In genomic region chr4:149255277-149256270, GRCm38 (mm10) we compare ENCODE assay signal across 9 mouse cellular contexts. TPM values are rescaled to one million over a fixed set of nuclear protein-coding genes. Genes with fewer than 3 reads are reported as not detected.
DNase-seq lines count a peak whose midpoint lies in the region; ATAC-seq lines count a peak whose summit lies in the region.
"Had no signal": no experiment of that assay in that cellular context is flagged by ENCODE, and none has a peak within 500 bp of the region (broad histone marks: within the 10 kb centered on the region; RNA-seq: fewer than 3 reads in every experiment).

No protein-coding gene starts in this region.

- H3K9ac ChIP-seq in heart, embryonic 13.5 days, result peak overlapping the region; percentile 60
- no peak overlapping the region; the same call in 1 of the 2 replicates for H3K9ac ChIP-seq in midbrain, embryonic 14.5 days (replicated peaks; ENCODE audit: low read length)
- H3K9ac ChIP-seq: liver, embryonic 14.5 days had no signal

- H3K27ac ChIP-seq in heart, embryonic 13.5 days (replicated peaks), result peak overlapping the region; percentile 77
- H3K27ac ChIP-seq in midbrain, embryonic 14.5 days (replicated peaks; ENCODE audit: low read depth, low read length), result peak overlapping the region; percentile 75
- H3K27ac ChIP-seq: liver, embryonic 14.5 days had no signal

- WGBS in heart, embryonic 13.5 days, result 34% methylated on average over 13 of the region's 13 CpGs
- 6% methylated on average over 13 of the region's 13 CpGs for WGBS in midbrain, embryonic 14.5 days

- H3K36me3 ChIP-seq in heart, embryonic 13.5 days, result peaks cover 74% of the 10 kb centered on the region
- peaks cover 74% of the 10 kb centered on the region for H3K36me3 ChIP-seq in midbrain, embryonic 14.5 days (ENCODE audit: control insufficient read depth, insufficient read depth, low read length)

- DNase-seq in heart, adult 8-10 months (ENCODE audit: low spot score), result no peak
- DNase-seq in brain, adult 2 months (ENCODE audit: low read depth, low spot score), result peak; percentile 52
- DNase-seq in gonadal fat pad, adult 2 months (ENCODE audit: low read depth), result peak; percentile 36
- DNase-seq in midbrain, embryonic 14.5 days, result peak; percentile 67
- no peak for DNase-seq in adrenal gland, postnatal 14 days
- no peak for DNase-seq in right cerebral cortex, postnatal 4 days
- no peak for DNase-seq in right cerebral cortex, postnatal 25 days

- no peaks in the 10 kb centered on the region for H3K27me3 ChIP-seq in heart, embryonic 13.5 days (replicated peaks)
- no peaks in the 10 kb centered on the region for H3K27me3 ChIP-seq in midbrain, embryonic 14.5 days (ENCODE audit: control insufficient read depth, insufficient read depth, low read length)

- no peaks in the 10 kb centered on the region for H3K9me3 ChIP-seq in heart, embryonic 13.5 days
- H3K9me3 ChIP-seq in midbrain, embryonic 14.5 days (ENCODE audit: control insufficient read depth, low read length), result no peaks in the 10 kb centered on the region

- ATAC-seq in heart, embryonic 13.5 days (ENCODE audit: extremely low read depth, insufficient number of reproducible peaks, low FRiP score, low TSS enrichment), result no peak
- peak; percentile 63; the same call in 1 of the 2 replicates for ATAC-seq in midbrain, embryonic 14.5 days (ENCODE audit: low FRiP score, low TSS enrichment)

- H3K4me2 ChIP-seq in heart, embryonic 13.5 days, result peak overlapping the region; percentile 20
- H3K4me2 ChIP-seq in midbrain, embryonic 14.5 days (ENCODE audit: low read length), result no peak overlapping the region

- H3K4me1 ChIP-seq in heart, embryonic 13.5 days, result peaks cover 29% of the 10 kb centered on the region
- 0 out of 2 replicates have a peak, but pooled peaks cover 3% of the 10 kb centered on the region for H3K4me1 ChIP-seq in midbrain, embryonic 14.5 days (ENCODE audit: control insufficient read depth, insufficient read depth, low read length)

- H3K4me3 ChIP-seq in heart, embryonic 13.5 days, result 0 out of 2 replicates have a peak overlapping the region, but pooled peaks have one; percentile 9
- no peak overlapping the region for H3K4me3 ChIP-seq in midbrain, embryonic 14.5 days (replicated peaks; ENCODE audit: low read depth, low read length)

RNA-seq across cellular contexts. Expression of gene Kif1b, which starts 51.9 kb away (rescaled TPM):
- polyA plus RNA-seq in heart, embryonic 13.5 days (2015; fragmentation: Nextera tagmentation; extraction: Ambion mirVana), result 37.8 and 39.9 TPM in 2 replicates
- 100 to 1,000 TPM; 159 to 211 (median 191) TPM for total RNA-seq in heart, adult 8-10 months (2022)
- polyA plus RNA-seq in gonadal fat pad, adult 2 months (2012; rRNA removed), result 49.9 and 61.6 TPM in 2 replicates
- polyA plus RNA-seq in midbrain, embryonic 14.5 days (2014; fragmentation: Nextera tagmentation; extraction: Ambion mirVana), result 152 and 202 TPM in 2 replicates
- total RNA-seq in adrenal gland, postnatal 14 days (2021), result 132 TPM in 2 replicates

Comparison
In these comparisons a context has a peak if more than half of its experiments do, and no peak if none do; other contexts are left out.
1. DNase-seq: peak in brain, adult 2 months (single experiment), gonadal fat pad, adult 2 months (single experiment) and midbrain, embryonic 14.5 days (single experiment); none in heart, adult 8-10 months (single experiment), adrenal gland, postnatal 14 days (single experiment), right cerebral cortex, postnatal 4 days (single experiment) and right cerebral cortex, postnatal 25 days (single experiment).